Mouse (Mus musculus) thymus, adult 2 months (tissue): Measurements from ENCODE around the gene Gm49361. TPM values are rescaled to one million over a fixed set of nuclear protein-coding genes. Genes with fewer than 3 reads are reported as not detected.
A peak's percentile ranks its signal among the peaks of the same experiment; 100 is the strongest.

Experiments used
- DNase-seq: peaks from one replicate; pipeline ENCODE4 v3.0.0; 2021
- H3K27ac ChIP-seq: fragments of 200-500 bp; 2 replicates; pipeline ENCODE4 v1.5.1; 2012; ENCODE audit warnings: low read length, control low read depth; ENCODE audit not compliant: control insufficient read depth, insufficient read depth
- H3K27me3 ChIP-seq: fragments of 200-500 bp; 2 replicates; pipeline ENCODE4 v1.6.1; 2012; ENCODE audit warnings: mild to moderate bottlenecking, low read length, moderate library complexity, mixed read lengths; ENCODE audit not compliant: control insufficient read depth, insufficient read depth
- H3K36me3 ChIP-seq: fragments of 200-500 bp; 2 replicates; pipeline ENCODE4 v1.6.1; 2012; ENCODE audit warnings: mild to moderate bottlenecking, low read length, moderate library complexity; ENCODE audit not compliant: control insufficient read depth, insufficient read depth
- H3K4me1 ChIP-seq: fragments of 200-500 bp; replicated peaks from 2 replicates; pipeline ENCODE4 v1.6.1; 2012; ENCODE audit warnings: low read length; ENCODE audit not compliant: control insufficient read depth, insufficient read depth
- H3K4me3 ChIP-seq: fragments of 200-500 bp; 2 replicates; pipeline ENCODE4 v1.5.1; 2012; ENCODE audit warnings: mild to moderate bottlenecking, low read length, control low read depth, moderate library complexity; ENCODE audit not compliant: control insufficient read depth, insufficient read depth
- CTCF ChIP-seq: fragments of 200-500 bp; IDR thresholded peaks from 2 replicates; pipeline ENCODE4 v1.5.1; 2012; ENCODE audit warnings: mild to moderate bottlenecking, control low read depth, low read length, moderate library complexity, borderline replicate concordance; ENCODE audit not compliant: control insufficient read depth, poor library complexity, insufficient read depth; ENCODE audit errors: extremely low read depth
- POLR2A ChIP-seq: fragments of 200-500 bp; IDR thresholded peaks from 2 replicates; pipeline ENCODE4 v1.6.1; 2012; ENCODE audit warnings: mild to moderate bottlenecking, low read length, control low read depth, moderate library complexity; ENCODE audit not compliant: control insufficient read depth, poor library complexity, insufficient read depth; ENCODE audit errors: extremely low read depth
- WGBS: fragments of 180-500 bp; shearing (Covaris S2); methylation state at CpG from one replicate; pipeline ENCODE4 v1.1.7; 2018; 5-methylcytosine and 5-hydroxymethylcytosine counted together
- polyA plus RNA-seq: library from polyadenylated mRNA; depleted of rRNA; stranded (reverse); fragments of >200 nt; gene quantifications from 2 replicates; pipeline ENCODE4 v1.2.3, GENCODE M21; 2012; rRNA removed

Gene Gm49361
- polyA plus RNA-seq = 0.23 TPM in 1 of 2 replicates, not detected in the other

DNA sequence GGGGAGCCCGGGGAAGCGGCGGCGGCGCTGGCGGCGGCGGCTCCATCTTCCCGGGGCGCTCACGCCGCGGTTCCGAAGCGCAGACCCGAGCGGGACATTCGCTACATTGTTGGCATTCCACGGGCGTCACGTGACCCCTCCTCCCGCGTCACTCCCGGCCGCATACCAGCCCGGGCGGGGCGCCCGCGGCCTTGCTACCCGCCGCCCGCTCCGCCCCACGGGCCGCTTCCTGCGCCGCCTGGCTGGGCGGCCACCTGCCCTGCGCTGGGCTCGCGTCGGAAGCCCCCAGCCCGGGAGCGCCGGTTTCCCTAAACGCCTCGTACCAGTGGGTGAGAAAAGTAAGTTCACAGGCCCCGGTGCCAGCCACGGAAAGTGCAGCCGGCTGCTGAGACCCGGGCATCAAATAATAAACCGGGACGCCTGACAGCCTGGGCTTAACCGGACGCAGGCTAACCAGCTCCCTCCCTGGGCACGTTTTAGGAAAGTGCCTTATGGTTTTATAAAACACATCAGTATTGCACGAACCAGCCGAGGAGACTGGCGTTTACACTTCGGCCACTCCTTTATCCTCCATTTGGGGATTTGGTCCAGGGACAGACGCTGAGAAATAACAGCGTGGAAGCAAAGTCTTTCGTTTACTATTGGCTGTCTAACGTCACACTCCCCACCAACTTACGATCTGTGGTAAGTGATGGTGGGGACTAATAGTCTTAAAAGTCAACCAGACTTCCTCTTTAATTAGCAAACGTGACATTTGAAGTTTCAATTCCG, at the start of gene Gm49361:
Gene Gm49361 (minus strand): TSS at position 103 of the 771 bp plus-strand sequence.
- TF ChIP-seq POLR2A (no peak), CTCF (0 out of 2 replicates have a peak, but pooled peaks have one; percentile 4)
- peak; percentile 77 for DNase-seq
- Histone ChIP-seq H3K4me3 (peak within 1 kb of the TSS; percentile 76), H3K27ac (no peak within 1 kb of the TSS; the same call in 1 of the 2 replicates), H3K36me3 (no peaks in the 10 kb centered on the region), H3K27me3 (peaks cover 3% of the 10 kb centered on the region; the same call in 1 of the 2 replicates), H3K4me1 (peaks cover 7% of the 10 kb centered on the region)
- under 1% methylated on average over 66 of the region's 68 CpGs for WGBS

GRCm38 (mm10) chr14:57791171-57791570, 45.3 kb upstream of the Gm49361 start:
- 96% methylated on average over 4 of the region's 4 CpGs for WGBS
- Histone ChIP-seq H3K36me3 (no peaks in the 10 kb centered on the region), H3K27me3 (no peaks in the 10 kb centered on the region), H3K4me1 (no peaks in the 10 kb centered on the region), H3K27ac (no peak overlapping the region), H3K4me3 (no peak overlapping the region)
- no peak for DNase-seq
- TF ChIP-seq POLR2A (no peak), CTCF (no peak)

- no peaks in the 10 kb centered on the region for H3K36me3 ChIP-seq
- TF ChIP-seq POLR2A (no peak), CTCF (no peak)
- H3K4me1 ChIP-seq = no peaks in the 10 kb centered on the region
- no peak overlapping the region for H3K4me3 ChIP-seq
- H3K27ac ChIP-seq = no peak overlapping the region
- H3K27me3 ChIP-seq = no peaks in the 10 kb centered on the region
- no peak for DNase-seq
- 97% methylated on average over 9 of the region's 9 CpGs for WGBS
These were observed 43.9 kb upstream of the Gm49361 start for GRCm38 (mm10) chr14:57789759-57790158.

GRCm38 (mm10) chr14:57789311-57789710, 43.4 kb upstream of the Gm49361 start:
- no peaks in the 10 kb centered on the region for H3K36me3 ChIP-seq
- DNase-seq = no peak
- WGBS = 91% methylated on average over 2 of the region's 2 CpGs
- no peaks in the 10 kb centered on the region for H3K4me1 ChIP-seq
- H3K4me3 ChIP-seq = no peak overlapping the region
- H3K27me3 ChIP-seq = no peaks in the 10 kb centered on the region
- H3K27ac ChIP-seq = no peak overlapping the region
- no peak for TF ChIP-seq POLR2A
- TF ChIP-seq CTCF = no peak

DNA sequence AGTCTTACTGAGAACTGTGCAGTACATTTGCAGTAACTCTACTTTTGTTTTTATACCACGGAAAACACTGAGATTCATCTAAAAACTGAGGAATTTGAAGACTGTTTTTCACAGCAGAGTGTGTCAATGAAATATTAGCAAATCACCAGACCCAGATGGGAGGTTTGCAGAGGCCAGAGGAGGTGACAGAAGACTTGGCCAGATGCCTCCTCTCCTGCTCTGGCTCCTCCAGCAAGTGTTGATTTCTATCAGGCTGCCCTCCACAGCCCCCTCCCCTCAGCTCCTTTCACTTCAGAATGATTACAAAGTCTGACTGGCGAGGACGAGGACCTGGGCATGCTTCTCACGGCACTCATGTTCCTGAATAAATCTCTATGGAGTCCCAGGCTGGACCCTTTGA, 41.5 kb upstream of the Gm49361 start:
- DNase-seq = no peak

GRCm38 (mm10) chr14:57772157-57772815, 26.4 kb upstream of the Gm49361 start:
- TF ChIP-seq POLR2A (no peak), CTCF (no peak)
- H3K36me3 ChIP-seq = no peaks in the 10 kb centered on the region
- H3K4me1 ChIP-seq = peaks cover 7% of the 10 kb centered on the region
- no peak for DNase-seq
- WGBS = 48% methylated on average over 6 of the region's 6 CpGs
- H3K27me3 ChIP-seq = no peaks in the 10 kb centered on the region
- no peak overlapping the region for H3K27ac ChIP-seq
- no peak overlapping the region for H3K4me3 ChIP-seq

More for the DNA sequence above, 41.5 kb upstream of the Gm49361 start:
- no peak overlapping the region for H3K4me3 ChIP-seq
- TF ChIP-seq CTCF = no peak
- WGBS = 89% methylated on average over 4 of the region's 4 CpGs
- H3K4me1 ChIP-seq = no peaks in the 10 kb centered on the region
- no peak overlapping the region for H3K27ac ChIP-seq
- no peaks in the 10 kb centered on the region for H3K27me3 ChIP-seq
- no peaks in the 10 kb centered on the region for H3K36me3 ChIP-seq
